Mouse (Mus musculus) ES-Bruce4 (cell line): ENCODE results near the gene Dhrs3.

Experiments
- CTCF ChIP-seq: IDR thresholded peaks from one replicate; pipeline ENCODE4 v1.8.1; 2011; ENCODE audit warnings: low read depth, low read length
- POLR2A ChIP-seq: IDR thresholded peaks from one replicate; pipeline ENCODE4 v1.8.1; 2011; ENCODE audit warnings: low read length; ENCODE audit not compliant: insufficient read depth

- no peak for TF ChIP-seq CTCF
- no peak for TF ChIP-seq POLR2A
These were observed 3.9 kb upstream of the Dhrs3 start for GRCm38 (mm10) chr4:144888750-144889149.
